Mouse (Mus musculus) stomach, embryonic 15.5 days (tissue): Measurements from ENCODE around the gene Apobec3. TPM values are rescaled to one million over a fixed set of nuclear protein-coding genes. Genes with fewer than 3 reads are reported as not detected.
A peak's percentile ranks its signal among the peaks of the same experiment; 100 is the strongest.
"Not testable (repeated sequence)": the region's sequence is repeated elsewhere in the genome, so short reads cannot be mapped to it uniquely, and the experiment has no call there.

ENCODE experiments used
- ATAC-seq: fragments of 200-750 bp; cut with Nextera tagmentation; 2 replicates; pipeline ENCODE4 v1.8.0; 2017; ENCODE audit warnings: low read depth, moderate number of reproducible peaks, moderate TSS enrichment; ENCODE audit not compliant: insufficient read depth, low FRiP score
- H3K27ac ChIP-seq: fragments of 300-500 bp; sonication (generic); 2 replicates; pipeline ENCODE4 v1.5.1; 2015; ENCODE audit warnings: mild to moderate bottlenecking, inconsistent platforms
- H3K27me3 ChIP-seq: fragments of 300-500 bp; sonication (generic); replicated peaks from 2 replicates; pipeline ENCODE4 v1.6.1; 2015; ENCODE audit warnings: inconsistent platforms
- H3K36me3 ChIP-seq: fragments of 300-500 bp; sonication (generic); 2 replicates; pipeline ENCODE4 v1.6.1; 2015; ENCODE audit warnings: inconsistent platforms
- H3K4me1 ChIP-seq: fragments of 300-500 bp; sonication (generic); 2 replicates; pipeline ENCODE4 v1.6.1; 2015; ENCODE audit warnings: inconsistent platforms
- H3K4me2 ChIP-seq: fragments of 300-500 bp; sonication (generic); 2 replicates; pipeline ENCODE4 v1.6.1; 2015; ENCODE audit warnings: mild to moderate bottlenecking, inconsistent platforms
- H3K4me3 ChIP-seq: fragments of 300-500 bp; sonication (generic); replicated peaks from 2 replicates; pipeline ENCODE4 v1.5.1; 2015; ENCODE audit warnings: inconsistent platforms
- H3K9ac ChIP-seq: fragments of 300-500 bp; sonication (generic); 2 replicates; pipeline ENCODE4 v1.6.1; 2015; ENCODE audit warnings: inconsistent platforms
- H3K9me3 ChIP-seq: fragments of 300-500 bp; sonication (generic); 2 replicates; pipeline ENCODE4 v1.6.1; 2016; ENCODE audit warnings: inconsistent platforms
- WGBS: fragments of 180-500 bp; shearing (Covaris S2); methylation state at CpG from one replicate; pipeline ENCODE4 v1.1.7; 2015; 5-methylcytosine and 5-hydroxymethylcytosine counted together
- polyA plus RNA-seq: library from polyadenylated mRNA; unstranded; fragments of >200 nt; fragmentation: Nextera tagmentation; extraction: Ambion mirVana; gene quantifications from 2 replicates; pipeline ENCODE4 v1.2.1, GENCODE M21; 2015

Apobec3 gene
- polyA plus RNA-seq, 1 experiment from 2014 or later: 22.4 TPM

GRCm38 (mm10) chr15:79931496-79932141, 40.2 kb downstream of the Apobec3 start:
- WGBS: 22% methylated on average over 13 of the region's 13 CpGs
- ATAC-seq: 0 out of 2 replicates have a peak, but pooled peaks have one; percentile 24
- H3K36me3 ChIP-seq: no peaks in the 10 kb centered on the region
- H3K27me3 ChIP-seq: peaks cover 19% of the 10 kb centered on the region
- H3K27ac ChIP-seq: 0 out of 2 replicates have a peak overlapping the region, but pooled peaks have one; percentile 77
- H3K4me1 ChIP-seq: peaks cover 30% of the 10 kb centered on the region
- peak overlapping the region; percentile 65 for H3K4me3 ChIP-seq
- H3K9me3 ChIP-seq: no peaks in the 10 kb centered on the region
- peak overlapping the region; percentile 95 for H3K4me2 ChIP-seq
- H3K9ac ChIP-seq: no peak overlapping the region

GRCm38 (mm10) chr15:79932323-79932987, 41.0 kb downstream of the Apobec3 start:
- Histone ChIP-seq H3K4me1 (peaks cover 22% of the 10 kb centered on the region), H3K4me3 (peak overlapping the region; percentile 65), H3K9ac (peak overlapping the region; percentile 31; the same call in 1 of the 2 replicates), H3K27me3 (peaks cover 19% of the 10 kb centered on the region), H3K9me3 (no peaks in the 10 kb centered on the region), H3K4me2 (peak overlapping the region; percentile 95), H3K36me3 (no peaks in the 10 kb centered on the region), H3K27ac (peak overlapping the region; percentile 77; the same call in 1 of the 2 replicates)
- ATAC-seq: peak; percentile 55
- 1% methylated on average over 62 of the region's 62 CpGs for WGBS

GRCm38 (mm10) chr15:79933052-79933669, 41.7 kb downstream of the Apobec3 start:
- 8% methylated on average over 22 of the region's 22 CpGs for WGBS
- H3K36me3 ChIP-seq: no peaks in the 10 kb centered on the region
- H3K27ac ChIP-seq: no peak overlapping the region
- H3K9me3 ChIP-seq: no peaks in the 10 kb centered on the region
- no peak overlapping the region for H3K9ac ChIP-seq
- peaks cover 19% of the 10 kb centered on the region for H3K27me3 ChIP-seq
- ATAC-seq: no peak
- peak overlapping the region; percentile 65 for H3K4me3 ChIP-seq
- H3K4me2 ChIP-seq: peak overlapping the region; percentile 95
- H3K4me1 ChIP-seq: peaks cover 17% of the 10 kb centered on the region

GRCm38 (mm10) chr15:79933670-79934514, 42.4 kb downstream of the Apobec3 start:
- Histone ChIP-seq H3K4me3 (peak overlapping the region; percentile 65), H3K9ac (no peak overlapping the region), H3K4me1 (peaks cover 15% of the 10 kb centered on the region), H3K4me2 (peak overlapping the region; percentile 27), H3K27ac (no peak overlapping the region), H3K36me3 (no peaks in the 10 kb centered on the region), H3K9me3 (no peaks in the 10 kb centered on the region), H3K27me3 (peaks cover 19% of the 10 kb centered on the region)
- ATAC-seq: no peak
- 4% methylated on average over 22 of the region's 22 CpGs for WGBS

- no peak overlapping the region for H3K4me2 ChIP-seq
- no peak overlapping the region for H3K4me3 ChIP-seq
- WGBS: 10% methylated on average over 10 of the region's 10 CpGs
- H3K9me3 ChIP-seq: no peaks in the 10 kb centered on the region
- no peak for ATAC-seq
- no peak overlapping the region for H3K27ac ChIP-seq
- no peak overlapping the region for H3K9ac ChIP-seq
- peaks cover 19% of the 10 kb centered on the region for H3K27me3 ChIP-seq
- H3K4me1 ChIP-seq: peaks cover 15% of the 10 kb centered on the region
- H3K36me3 ChIP-seq: no peaks in the 10 kb centered on the region
Measured at GRCm38 (mm10) chr15:79934776-79935175, 43.3 kb downstream of the Apobec3 start.

- no peaks in the 10 kb centered on the region for H3K36me3 ChIP-seq
- ATAC-seq: no peak
- 34% methylated on average over 9 of the region's 9 CpGs for WGBS
- H3K4me3 ChIP-seq: no peak overlapping the region
- H3K27ac ChIP-seq: no peak overlapping the region
- no peak overlapping the region for H3K4me2 ChIP-seq
- H3K9me3 ChIP-seq: no peaks in the 10 kb centered on the region
- H3K27me3 ChIP-seq: peaks cover 19% of the 10 kb centered on the region
- H3K9ac ChIP-seq: no peak overlapping the region
- peaks cover 15% of the 10 kb centered on the region for H3K4me1 ChIP-seq
Measured at GRCm38 (mm10) chr15:79935654-79936373, 44.4 kb downstream of the Apobec3 start.

GRCm38 (mm10) chr15:79936374-79936751, 44.9 kb downstream of the Apobec3 start:
- Histone ChIP-seq H3K9me3 (no peaks in the 10 kb centered on the region), H3K27me3 (peaks cover 19% of the 10 kb centered on the region), H3K4me1 (peaks cover 15% of the 10 kb centered on the region), H3K36me3 (no peaks in the 10 kb centered on the region), H3K27ac (no peak overlapping the region), H3K4me3 (no peak overlapping the region), H3K4me2 (no peak overlapping the region), H3K9ac (no peak overlapping the region)
- no peak for ATAC-seq
- 67% methylated on average over 7 of the region's 7 CpGs for whole genome bisulfite sequencing

GRCm38 (mm10) chr15:79939020-79939419, 47.6 kb downstream of the Apobec3 start:
- Histone ChIP-seq H3K36me3 (no peaks in the 10 kb centered on the region), H3K4me2 (no peak overlapping the region), H3K27ac (no peak overlapping the region), H3K4me3 (no peak overlapping the region), H3K4me1 (no peaks in the 10 kb centered on the region), H3K27me3 (peaks cover 5% of the 10 kb centered on the region; the same call in 1 of the 2 replicates), H3K9ac (no peak overlapping the region), H3K9me3 (no peaks in the 10 kb centered on the region)
- ATAC-seq: no peak
- 88% methylated on average over 12 of the region's 12 CpGs for WGBS

- not testable (repeated sequence) for H3K4me1 ChIP-seq, H3K4me3 ChIP-seq, H3K9ac ChIP-seq, H3K4me2 ChIP-seq, H3K27ac ChIP-seq, H3K27me3 ChIP-seq, H3K9me3 ChIP-seq, H3K36me3 ChIP-seq, ATAC-seq
- 83% methylated on average over 6 of the region's 7 CpGs for WGBS
Measured at GRCm38 (mm10) chr15:79939501-79939900, 48.0 kb downstream of the Apobec3 start.

- no peak for ATAC-seq
- Histone ChIP-seq H3K27me3 (peaks cover 5% of the 10 kb centered on the region; the same call in 1 of the 2 replicates), H3K4me3 (no peak overlapping the region), H3K4me1 (no peaks in the 10 kb centered on the region), H3K27ac (no peak overlapping the region), H3K9me3 (no peaks in the 10 kb centered on the region), H3K36me3 (no peaks in the 10 kb centered on the region), H3K9ac (no peak overlapping the region), H3K4me2 (no peak overlapping the region)
- WGBS: 87% methylated on average over 16 of the region's 16 CpGs
Measured at GRCm38 (mm10) chr15:79939913-79940312, 48.5 kb downstream of the Apobec3 start.

- Histone ChIP-seq H3K4me3 (no peak overlapping the region), H3K36me3 (no peaks in the 10 kb centered on the region), H3K27ac (no peak overlapping the region), H3K27me3 (peaks cover under 1% of the 10 kb centered on the region; the same call in 1 of the 2 replicates), H3K9me3 (no peaks in the 10 kb centered on the region), H3K4me2 (no peak overlapping the region), H3K9ac (no peak overlapping the region), H3K4me1 (no peaks in the 10 kb centered on the region)
- WGBS: 17% methylated on average over 8 of the region's 8 CpGs
- ATAC-seq: no peak
Measured at GRCm38 (mm10) chr15:79940932-79941331, 49.5 kb downstream of the Apobec3 start.
